Mouse (Mus musculus) erythroblast, embryonic 14.5 days (primary cell): Measurements from ENCODE around the gene Il1rl1. TPM values are rescaled to one million over a fixed set of nuclear protein-coding genes. Genes with fewer than 3 reads are reported as not detected.
A peak's percentile ranks its signal among the peaks of the same experiment; 100 is the strongest.

ENCODE experiments used
- H3K27me3 ChIP-seq: 2 replicates; pipeline ENCODE4 v1.6.1; 2012; ENCODE audit warnings: inconsistent platforms; ENCODE audit not compliant: control insufficient read depth
- H3K36me3 ChIP-seq: 2 replicates; pipeline ENCODE4 v1.6.1; 2012; ENCODE audit warnings: mild to moderate bottlenecking, inconsistent platforms; ENCODE audit not compliant: control insufficient read depth
- H3K4me1 ChIP-seq: 2 replicates; pipeline ENCODE4 v1.6.1; 2012; ENCODE audit warnings: inconsistent platforms; ENCODE audit not compliant: control insufficient read depth
- H3K4me3 ChIP-seq: replicated peaks from 2 replicates; pipeline ENCODE3; 2012; ENCODE audit warnings: moderate library complexity, mild to moderate bottlenecking, inconsistent platforms
- H3K9me3 ChIP-seq: 2 replicates; pipeline ENCODE4 v1.6.1; 2012; ENCODE audit warnings: low read length, inconsistent platforms, mixed read lengths; ENCODE audit not compliant: control insufficient read depth
- GATA1 ChIP-seq: IDR thresholded peaks from 2 replicates; pipeline ENCODE4 v1.6.1; 2012; ENCODE audit warnings: low read length, inconsistent platforms, mixed read lengths
- TAL1 ChIP-seq: IDR thresholded peaks from 3 replicates; pipeline ENCODE4 v1.6.1; 2012; ENCODE audit warnings: low read length, inconsistent platforms, mixed read lengths
- polyA plus RNA-seq: library from polyadenylated mRNA; stranded (reverse); fragments of >175 nt; gene quantifications from 2 replicates; pipeline ENCODE4 v1.2.3, GENCODE M21; 2012

Il1rl1 gene
- polyA plus RNA-seq, 1 experiment: 0.05 TPM

GRCm38 (mm10) chr1:40409882-40410281 lies 19.5 kb upstream of the Il1rl1 start:
- H3K4me3 ChIP-seq: no peak overlapping the region
- H3K36me3 ChIP-seq: no peaks in the 10 kb centered on the region
- no peaks in the 10 kb centered on the region for H3K9me3 ChIP-seq
- TF ChIP-seq GATA1 (no peak), TAL1 (no peak)
- peaks cover 8% of the 10 kb centered on the region for H3K4me1 ChIP-seq
- H3K27me3 ChIP-seq: no peaks in the 10 kb centered on the region

- H3K4me1 ChIP-seq: peaks cover 16% of the 10 kb centered on the region
- H3K36me3 ChIP-seq: no peaks in the 10 kb centered on the region
- no peaks in the 10 kb centered on the region for H3K9me3 ChIP-seq
- TF ChIP-seq TAL1 (no peak), GATA1 (no peak)
- H3K27me3 ChIP-seq: no peaks in the 10 kb centered on the region
- H3K4me3 ChIP-seq: no peak overlapping the region
These were observed 16.3 kb upstream of the Il1rl1 start for GRCm38 (mm10) chr1:40413039-40413438.

- Histone ChIP-seq H3K27me3 (no peaks in the 10 kb centered on the region), H3K36me3 (no peaks in the 10 kb centered on the region), H3K4me3 (no peak overlapping the region), H3K4me1 (peaks cover 22% of the 10 kb centered on the region), H3K9me3 (no peaks in the 10 kb centered on the region)
- TF ChIP-seq TAL1 (no peak), GATA1 (no peak)
These were observed 15.1 kb upstream of the Il1rl1 start for GRCm38 (mm10) chr1:40414276-40414675.

- peaks cover 22% of the 10 kb centered on the region for H3K4me1 ChIP-seq
- no peak overlapping the region for H3K4me3 ChIP-seq
- H3K27me3 ChIP-seq: no peaks in the 10 kb centered on the region
- no peaks in the 10 kb centered on the region for H3K9me3 ChIP-seq
- H3K36me3 ChIP-seq: no peaks in the 10 kb centered on the region
- TF ChIP-seq GATA1: no peak
- no peak for TF ChIP-seq TAL1
These were observed 14.3 kb upstream of the Il1rl1 start for GRCm38 (mm10) chr1:40414863-40415656.

GRCm38 (mm10) chr1:40417034-40417433 lies 12.3 kb upstream of the Il1rl1 start:
- TF ChIP-seq GATA1: no peak
- no peak for TF ChIP-seq TAL1

GRCm38 (mm10) chr1:40418512-40418911 lies 10.9 kb upstream of the Il1rl1 start:
- TF ChIP-seq TAL1: no peak
- TF ChIP-seq GATA1: peak; percentile 6; the same call in 1 of the 2 replicates
- Histone ChIP-seq H3K27me3 (no peaks in the 10 kb centered on the region), H3K4me3 (no peak overlapping the region), H3K36me3 (no peaks in the 10 kb centered on the region), H3K9me3 (no peaks in the 10 kb centered on the region), H3K4me1 (peaks cover 22% of the 10 kb centered on the region)

More at GRCm38 (mm10) chr1:40417034-40417433, 12.3 kb upstream of the Il1rl1 start:
- H3K27me3 ChIP-seq: no peaks in the 10 kb centered on the region
- peaks cover 22% of the 10 kb centered on the region for H3K4me1 ChIP-seq
- H3K36me3 ChIP-seq: no peaks in the 10 kb centered on the region
- H3K4me3 ChIP-seq: no peak overlapping the region
- H3K9me3 ChIP-seq: no peaks in the 10 kb centered on the region

- no peaks in the 10 kb centered on the region for H3K36me3 ChIP-seq
- H3K9me3 ChIP-seq: no peaks in the 10 kb centered on the region
- no peak overlapping the region for H3K4me3 ChIP-seq
- H3K27me3 ChIP-seq: no peaks in the 10 kb centered on the region
- TF ChIP-seq GATA1 (no peak), TAL1 (no peak)
- H3K4me1 ChIP-seq: peaks cover 14% of the 10 kb centered on the region
These were observed 5.5 kb upstream of the Il1rl1 start for GRCm38 (mm10) chr1:40423892-40424291.

GRCm38 (mm10) chr1:40427270-40427669 lies 2.1 kb upstream of the Il1rl1 start:
- no peak for TF ChIP-seq TAL1
- TF ChIP-seq GATA1: no peak
- Histone ChIP-seq H3K4me3 (no peak overlapping the region), H3K36me3 (no peaks in the 10 kb centered on the region), H3K27me3 (no peaks in the 10 kb centered on the region), H3K4me1 (peaks cover 48% of the 10 kb centered on the region), H3K9me3 (no peaks in the 10 kb centered on the region)

GRCm38 (mm10) chr1:40427901-40428300 lies 1.5 kb upstream of the Il1rl1 start:
- no peaks in the 10 kb centered on the region for H3K36me3 ChIP-seq
- TF ChIP-seq GATA1: no peak
- no peak for TF ChIP-seq TAL1
- H3K4me1 ChIP-seq: peaks cover 50% of the 10 kb centered on the region
- H3K9me3 ChIP-seq: no peaks in the 10 kb centered on the region
- no peak overlapping the region for H3K4me3 ChIP-seq
- H3K27me3 ChIP-seq: no peaks in the 10 kb centered on the region
